Mouse (Mus musculus): Measurements from ENCODE around the gene Ermard.

Ermard gene

DNA sequence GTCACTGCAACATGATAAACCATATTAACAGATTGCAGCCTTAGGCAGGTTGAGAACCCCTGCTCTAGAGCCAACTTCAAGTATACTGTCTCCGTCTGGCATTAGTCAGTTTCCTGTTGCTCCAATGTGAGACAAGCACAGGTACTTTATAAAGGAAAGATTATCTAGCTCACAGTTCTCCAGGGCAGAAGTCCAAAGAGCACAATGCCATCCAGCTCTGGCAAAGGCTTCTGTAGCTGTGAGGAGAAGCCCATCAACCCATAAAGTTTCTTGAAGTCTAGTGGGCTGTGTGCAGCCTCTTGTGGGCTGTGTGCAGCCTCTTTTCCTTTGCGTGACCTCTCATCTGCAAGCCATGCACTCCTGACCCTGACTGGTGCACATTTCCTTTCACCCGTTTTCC is 74.5 kb downstream of the Ermard start:
- DNase-seq (ENCODE audit: extremely low read depth, insufficient read length, low spot score): no peak

DNA sequence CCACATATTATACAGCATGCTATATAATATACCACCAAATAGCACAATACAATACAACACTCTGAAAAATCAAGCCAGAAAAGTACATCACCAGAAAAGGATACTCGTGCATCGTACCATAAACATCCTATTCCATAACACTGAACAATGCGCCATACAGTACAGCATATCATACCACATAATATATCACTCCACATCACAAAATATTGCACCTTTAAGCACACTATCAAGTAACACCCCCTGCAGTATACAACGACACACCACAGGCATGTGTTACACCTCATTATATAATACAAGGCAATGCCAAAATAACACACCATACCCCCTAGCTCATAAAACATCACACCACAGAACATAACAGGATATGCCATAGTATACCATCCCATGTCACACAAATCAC is 79.1 kb downstream of the Ermard start:
- no peak for DNase-seq (ENCODE audit: extremely low read depth, insufficient read length, low spot score)

DNA sequence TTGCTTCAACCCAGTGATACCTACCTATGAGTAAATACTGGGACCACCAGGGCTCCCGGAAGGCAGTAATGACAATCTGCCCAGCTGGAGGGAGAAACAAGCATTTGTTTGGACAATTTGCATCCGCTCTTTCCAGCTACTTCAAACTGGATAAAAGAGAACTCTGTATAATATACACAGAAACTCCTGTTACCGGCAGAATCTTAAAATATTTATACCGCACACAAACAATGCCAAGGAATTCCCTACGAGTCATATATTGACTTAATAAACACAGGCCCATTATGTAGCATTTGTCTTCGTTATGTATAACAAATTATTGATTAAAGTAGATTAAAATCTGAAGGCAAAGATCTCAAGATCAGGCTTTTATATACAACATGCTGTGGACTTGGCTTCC is 79.6 kb downstream of the Ermard start:
- DNase-seq (ENCODE audit: extremely low read depth, insufficient read length, low spot score): no peak

DNA sequence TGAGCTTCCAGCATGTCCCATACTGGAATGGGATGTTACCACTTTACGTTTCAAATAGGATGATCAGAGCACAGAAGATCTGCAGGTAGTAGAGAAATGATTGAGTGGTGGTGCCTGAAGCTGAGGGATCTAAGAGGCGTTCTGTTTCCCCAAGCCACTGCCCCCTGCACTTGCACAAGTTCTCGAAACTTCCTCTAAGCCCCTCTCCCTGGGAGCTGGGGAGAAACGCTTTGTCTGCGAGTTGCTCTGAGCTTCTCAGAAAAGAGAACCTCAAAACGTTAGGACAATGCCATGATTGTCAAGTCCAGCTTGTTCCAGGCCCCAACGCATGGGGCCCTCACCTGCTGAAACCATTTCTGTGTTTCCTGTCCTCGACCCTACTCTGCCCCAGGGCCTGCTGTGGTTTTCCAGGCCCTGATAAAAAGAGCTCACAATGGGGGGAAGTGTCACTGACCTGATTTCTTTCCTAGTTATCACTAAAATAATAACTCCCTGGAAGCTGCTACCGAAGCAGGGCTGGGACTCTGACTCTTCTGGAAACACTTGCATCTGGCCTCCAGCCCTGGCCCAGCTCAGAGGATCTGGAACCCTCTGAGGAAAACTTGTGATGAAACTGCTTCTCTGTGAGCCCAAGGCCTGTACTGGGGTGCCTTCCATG is 88.8 kb downstream of the Ermard start:
- no peak for DNase-seq (ENCODE audit: extremely low read depth, insufficient read length, low spot score)

DNA sequence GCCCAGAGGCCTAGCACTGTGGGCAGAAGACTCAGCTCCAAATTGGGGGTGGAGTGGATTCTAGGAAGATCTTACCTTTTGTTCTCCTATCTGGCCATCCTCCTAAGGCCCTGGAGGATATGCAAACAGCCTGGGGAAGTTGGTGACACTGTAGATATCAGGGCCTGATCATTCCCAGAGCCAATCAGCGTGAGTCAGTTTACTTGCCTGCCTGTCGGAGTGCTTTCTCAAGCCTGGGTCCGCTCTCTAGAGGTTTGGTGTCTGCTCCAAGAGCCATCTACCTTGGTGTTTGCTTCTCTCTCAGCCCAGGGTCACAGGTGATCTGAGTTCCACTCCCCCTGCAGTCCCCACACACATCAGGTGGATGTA is 89.3 kb downstream of the Ermard start:
- DNase-seq (ENCODE audit: extremely low read depth, insufficient read length, low spot score): no peak

DNA sequence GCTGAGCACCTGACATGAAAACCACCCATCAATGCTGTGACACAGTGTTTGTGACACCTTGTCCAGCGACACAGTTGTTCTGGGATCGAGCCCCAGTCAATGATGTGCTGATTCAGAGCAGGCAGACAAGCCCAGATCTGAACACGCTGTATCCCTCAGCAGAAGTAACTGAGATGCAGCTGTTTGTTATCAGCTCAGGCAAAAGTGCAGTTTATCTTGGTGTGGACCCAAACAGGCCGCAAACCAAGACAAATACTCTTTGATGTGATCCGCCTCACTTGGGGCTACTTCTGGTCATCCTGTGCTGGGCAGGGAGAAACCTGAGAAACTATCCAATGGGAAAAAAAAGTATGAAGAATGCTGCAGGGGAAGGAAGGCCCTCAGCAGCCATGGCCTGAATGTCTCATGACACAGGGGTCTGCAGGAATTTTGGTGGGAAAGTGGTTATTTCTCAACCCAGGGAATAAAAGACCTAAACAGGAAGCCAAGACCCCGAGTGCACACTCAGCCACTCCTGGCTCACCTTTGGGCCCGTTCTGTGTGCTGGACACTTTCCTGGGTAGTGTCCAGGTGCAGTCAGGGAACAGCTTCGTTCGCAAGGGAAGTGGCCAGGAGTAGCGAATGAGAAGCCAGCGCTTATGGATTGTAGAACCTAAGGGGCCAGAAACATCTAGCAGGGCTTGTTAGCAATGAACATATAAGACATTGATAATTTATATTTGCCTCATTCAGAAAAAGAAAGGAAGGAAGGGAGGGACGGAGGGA is 94.1 kb downstream of the Ermard start:
- DNase-seq (ENCODE audit: extremely low read depth, insufficient read length, low spot score): no peak

DNA sequence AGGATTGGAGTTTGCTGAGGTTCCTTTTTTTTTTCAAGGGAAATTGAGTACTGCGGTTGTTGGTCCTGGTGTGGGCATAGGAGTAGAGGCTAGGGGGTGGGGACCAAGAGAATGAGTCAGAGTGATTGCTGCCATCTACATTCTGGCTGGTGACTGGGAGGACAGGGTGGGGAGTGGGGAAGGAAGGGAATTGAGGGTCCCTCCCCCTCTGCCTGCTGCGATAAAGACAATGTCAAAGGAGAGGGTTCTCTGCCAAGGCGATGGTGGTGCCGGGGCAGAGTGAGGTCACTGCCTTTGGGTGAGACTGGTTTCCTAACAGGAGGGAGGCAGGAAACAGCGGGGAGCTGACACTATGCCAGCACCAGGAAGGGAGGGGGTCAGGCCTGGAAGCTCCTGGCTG is 96.4 kb downstream of the Ermard start:
- DNase-seq (ENCODE audit: extremely low read depth, insufficient read length, low spot score): peak; percentile 14
